Mouse (Mus musculus) ovary, postnatal 36 days (tissue): ENCODE measurements at regions not wholly inside any gene's neighbourhood (a gene's known extent, or its start where the extent isn't known, plus 50 kb on each side); places are given as distances from the start of the nearest gene placed in this dataset.

ENCODE experiments used
- DNase-seq: peaks from one replicate; pipeline ENCODE4 v3.0.0; 2022; ENCODE audit warnings: low spot score, mixed read lengths

DNA sequence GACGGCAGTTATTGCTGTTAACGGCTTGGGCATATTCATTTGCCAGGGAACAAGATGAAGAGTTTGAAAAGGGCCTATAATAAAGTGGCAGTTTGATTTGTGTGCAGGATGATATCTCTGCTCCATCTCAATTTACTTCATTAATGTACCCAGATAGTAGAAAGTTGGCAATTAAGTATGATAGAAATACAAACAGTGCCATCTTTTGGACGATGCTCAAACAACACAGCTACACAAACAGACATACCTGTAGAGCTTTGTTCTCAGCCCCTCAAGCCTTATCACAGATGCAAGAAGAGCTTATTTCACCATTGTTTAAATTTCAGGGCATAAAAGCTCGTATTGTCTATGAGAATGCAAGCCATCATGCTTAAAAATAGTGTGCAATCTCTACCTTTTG, 82.2 kb downstream of the Tnfsf11 start:
- DNase-seq = no peak

DNA sequence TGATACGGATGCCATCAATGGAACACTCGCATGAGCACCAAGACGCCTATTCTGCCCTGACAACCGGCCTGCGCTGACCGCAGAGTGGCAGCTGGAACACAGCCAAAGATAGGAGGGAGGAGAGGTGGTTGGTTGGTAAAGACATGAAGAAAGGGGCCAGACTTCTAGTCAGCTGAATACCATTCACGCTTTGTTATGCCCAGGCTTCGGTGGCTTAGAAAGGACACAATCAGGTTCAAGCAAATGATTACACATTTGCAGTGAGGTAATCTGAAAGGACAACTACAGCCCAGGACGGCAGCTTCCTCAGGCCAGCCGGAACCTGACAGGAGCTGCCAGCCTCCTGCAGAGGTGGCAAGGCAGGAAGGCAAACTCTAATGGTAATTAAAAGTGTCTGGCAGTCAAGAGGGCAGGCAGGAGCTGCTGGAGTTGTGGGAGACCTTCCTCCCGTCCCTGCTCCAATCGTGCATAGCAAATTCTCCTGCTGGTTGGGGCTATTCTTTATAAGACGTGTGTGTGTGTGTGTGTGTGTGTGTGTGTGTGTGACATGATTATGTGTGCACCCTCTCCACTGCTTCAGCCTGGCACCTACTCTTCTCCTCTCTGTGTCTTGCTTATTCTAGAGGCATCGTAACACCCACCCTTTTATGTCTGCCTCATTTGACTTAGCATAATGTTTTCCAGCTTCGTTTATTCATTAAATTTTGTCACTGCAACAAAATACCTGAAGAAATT, 91.4 kb downstream of the Tnfsf11 start:
- peak; percentile 9 for DNase-seq

DNA sequence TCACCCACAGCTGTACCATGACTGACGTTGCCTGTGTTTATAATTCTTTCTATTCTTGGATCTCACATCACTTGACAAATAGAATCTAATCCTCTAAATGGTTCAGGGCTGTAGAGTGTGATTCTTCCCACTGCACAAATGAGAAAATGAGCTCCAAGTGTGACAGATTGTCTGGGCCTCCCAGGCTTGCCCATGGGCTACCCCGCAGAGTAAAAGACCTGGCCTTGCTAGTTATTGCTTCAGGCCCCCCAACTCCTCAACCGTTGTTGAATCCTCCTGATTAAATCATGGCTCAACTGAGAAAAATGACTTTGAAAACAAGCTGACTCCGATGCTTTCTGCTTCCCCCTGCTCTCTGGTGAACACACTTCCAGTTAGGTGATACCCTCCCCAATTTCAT, 92.4 kb downstream of the Tnfsf11 start:
- no peak for DNase-seq

DNA sequence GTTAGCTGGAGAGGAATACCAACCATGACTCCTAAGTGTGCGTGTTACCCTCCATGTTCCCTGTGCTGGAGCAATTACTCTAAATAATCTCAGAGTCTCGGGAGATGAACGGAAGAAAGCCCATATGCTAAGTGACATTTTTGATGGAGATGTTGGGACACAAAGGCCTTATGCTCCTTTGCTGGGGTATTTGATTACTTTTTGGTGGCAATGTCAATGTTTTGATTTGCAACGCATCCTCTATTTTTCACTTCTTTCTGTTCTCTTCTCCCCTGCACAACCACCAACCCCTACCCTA, 103.3 kb downstream of the Tnfsf11 start:
- no peak for DNase-seq

- no peak for DNase-seq
These were observed 103.9 kb downstream of the Tnfsf11 start for GRCm38 (mm10) chr14:78203726-78204565.

DNA sequence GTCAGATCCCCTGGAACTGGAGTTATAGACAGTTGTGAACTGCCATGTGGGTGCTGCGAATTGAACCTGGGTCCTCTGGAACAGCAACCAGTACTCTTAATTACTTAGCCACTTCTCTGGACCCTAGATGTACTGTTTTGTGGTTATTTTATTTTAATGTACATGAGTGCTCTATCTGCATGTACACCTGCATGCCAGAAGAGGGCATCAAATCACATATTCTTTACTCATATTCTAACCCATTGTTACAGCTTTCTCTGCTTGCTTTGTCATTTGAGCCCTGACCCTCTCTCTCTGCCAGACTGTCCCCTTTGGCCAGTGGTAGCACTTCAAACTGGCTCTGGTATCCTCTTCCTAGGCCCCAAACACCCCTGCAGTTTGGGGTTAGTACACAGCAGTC, 105.1 kb downstream of the Tnfsf11 start:
- DNase-seq = no peak

- DNase-seq = no peak
These were observed 108.7 kb upstream of the Fam216b start for GRCm38 (mm10) chr14:78197483-78197882.

DNA sequence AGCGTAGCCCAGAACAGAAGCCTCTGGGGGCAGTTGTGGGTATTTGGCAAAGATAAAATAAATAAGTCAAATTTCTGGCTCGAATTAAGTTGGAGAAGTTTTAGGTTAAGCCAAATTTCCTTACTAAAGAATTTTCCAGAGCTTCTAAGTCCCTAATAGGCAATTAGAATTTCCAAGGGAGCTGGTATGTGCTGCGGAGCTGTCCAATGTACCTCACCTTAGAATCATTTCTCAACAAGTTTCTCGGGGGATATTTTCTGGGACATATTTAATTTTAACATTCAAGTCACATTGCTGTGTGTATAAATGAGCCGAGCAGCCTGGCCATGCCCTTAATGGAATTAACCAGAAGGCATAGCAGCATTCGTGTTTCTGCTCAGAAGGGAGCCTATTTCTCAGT, 90.8 kb upstream of the Fam216b start:
- DNase-seq = no peak

GRCm38 (mm10) chr14:78173451-78173850, 84.6 kb upstream of the Fam216b start:
- DNase-seq = no peak

DNA sequence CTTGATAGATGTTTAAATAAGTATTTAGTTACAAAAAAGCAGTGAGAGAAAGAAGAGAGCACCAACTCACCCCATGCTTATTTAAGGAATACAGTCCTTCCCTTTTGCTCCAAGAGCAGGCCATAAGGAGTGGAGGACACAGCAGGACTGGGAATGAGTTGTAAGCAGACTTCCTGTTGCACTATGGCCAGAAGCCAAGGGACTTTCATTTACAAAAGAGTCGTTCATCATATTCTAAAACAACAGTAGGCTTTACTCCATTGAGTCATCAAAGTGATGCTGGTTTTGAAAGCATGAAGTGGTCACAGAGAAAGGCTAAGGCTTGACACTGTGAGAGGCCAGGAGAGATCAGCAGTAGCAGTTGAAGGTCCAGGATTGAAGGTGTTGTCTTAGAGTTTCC, 84.1 kb upstream of the Fam216b start:
- DNase-seq = no peak

DNA sequence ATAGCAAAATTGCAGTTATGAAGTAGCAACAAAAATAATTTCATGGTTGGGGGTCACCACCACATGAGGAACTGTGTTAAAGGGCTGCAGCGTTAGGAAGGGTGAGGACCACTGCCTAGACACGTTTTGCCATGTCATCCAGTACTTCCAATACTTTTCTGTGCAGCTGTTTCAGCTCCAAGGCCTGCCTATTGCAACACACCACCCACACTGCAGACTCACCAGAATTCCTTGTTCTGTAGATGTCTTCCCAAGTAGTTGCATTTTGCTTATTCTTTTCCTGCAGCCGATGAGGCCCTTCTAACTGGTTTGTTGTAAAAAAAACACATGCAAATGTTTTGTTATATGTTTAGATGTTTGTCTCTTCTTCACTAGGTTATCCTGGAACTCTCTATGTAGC, 72.0 kb upstream of the Fam216b start:
- no peak for DNase-seq

DNA sequence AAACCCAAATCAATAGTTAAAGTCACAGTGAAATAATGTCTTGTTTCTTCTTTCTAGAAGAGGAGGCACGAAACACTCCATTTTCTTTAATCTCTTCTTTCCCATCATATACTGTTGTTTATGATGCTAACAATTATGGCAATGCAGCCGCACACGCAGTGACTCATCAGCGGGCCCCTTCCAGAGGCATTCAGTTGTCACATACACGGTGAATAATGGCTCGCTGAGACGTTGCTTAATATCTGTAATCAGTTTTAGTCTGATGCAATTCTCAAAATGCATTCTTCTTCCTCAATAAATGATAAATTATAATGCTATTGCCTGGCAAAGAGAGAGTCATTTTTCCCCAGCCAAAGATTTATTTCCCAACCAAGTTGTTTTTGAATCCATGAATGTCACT, 70.8 kb upstream of the Fam216b start:
- no peak for DNase-seq

- no peak for DNase-seq
These were observed 68.9 kb upstream of the Fam216b start for GRCm38 (mm10) chr14:78157660-78158059.

DNA sequence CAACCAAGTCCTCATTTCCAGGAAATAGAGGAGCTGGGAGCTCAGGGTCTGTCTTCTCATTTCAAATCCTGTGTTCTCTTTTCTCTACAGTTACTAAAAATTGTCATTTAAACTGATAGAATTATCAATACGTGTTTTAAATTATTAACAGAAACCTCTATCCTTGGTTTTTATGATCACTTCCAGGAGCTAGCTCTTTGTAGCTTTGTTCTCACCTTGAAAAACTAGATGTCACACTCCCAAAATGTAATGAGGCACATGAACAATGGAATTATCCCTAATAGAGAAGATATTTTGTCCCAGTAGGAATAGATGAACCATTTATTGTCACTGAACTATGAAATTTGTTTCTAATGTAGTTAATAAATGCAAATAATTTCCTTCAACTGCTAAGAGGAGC, 60.0 kb upstream of the Fam216b start:
- DNase-seq = no peak

- DNase-seq = no peak
These were observed 54.9 kb upstream of the Fam216b start for GRCm38 (mm10) chr14:78143751-78144150.
